Mouse (Mus musculus) midbrain, embryonic 16.5 days (tissue): ENCODE data around the gene Tusc2. TPM values are rescaled to one million over a fixed set of nuclear protein-coding genes. Genes with fewer than 3 reads are reported as not detected.

ENCODE experiments used
- ATAC-seq: fragments of 200-750 bp; cut with Nextera tagmentation; 2 replicates; pipeline ENCODE4 v1.8.0; 2017; ENCODE audit warnings: moderate TSS enrichment
- H3K27ac ChIP-seq: fragments of 300-500 bp; sonication (generic); 2 replicates; pipeline ENCODE4 v1.5.1; 2014; ENCODE audit warnings: mild to moderate bottlenecking, low read length, mixed read lengths
- H3K27me3 ChIP-seq: fragments of 300-500 bp; sonication (generic); 2 replicates; pipeline ENCODE4 v1.6.1; 2014; ENCODE audit warnings: low read depth, low read length, mixed read lengths; ENCODE audit not compliant: control insufficient read depth, insufficient read depth
- H3K36me3 ChIP-seq: fragments of 300-500 bp; sonication (generic); 2 replicates; pipeline ENCODE4 v1.6.1; 2014; ENCODE audit warnings: mild to moderate bottlenecking, low read length, moderate library complexity, mixed read lengths; ENCODE audit not compliant: control insufficient read depth, insufficient read depth
- H3K4me1 ChIP-seq: fragments of 300-500 bp; sonication (generic); 2 replicates; pipeline ENCODE4 v1.6.1; 2014; ENCODE audit warnings: mild to moderate bottlenecking, low read length, mixed read lengths; ENCODE audit not compliant: control insufficient read depth, insufficient read depth
- H3K4me2 ChIP-seq: fragments of 300-500 bp; sonication (generic); 2 replicates; pipeline ENCODE4 v1.6.1; 2014; ENCODE audit warnings: mild to moderate bottlenecking, low read length, mixed read lengths
- H3K4me3 ChIP-seq: fragments of 300-500 bp; sonication (generic); 2 replicates; pipeline ENCODE4 v1.5.1; 2014; ENCODE audit warnings: low read depth, mild to moderate bottlenecking, low read length, moderate library complexity, mixed read lengths
- H3K9ac ChIP-seq: fragments of 300-500 bp; sonication (generic); 2 replicates; pipeline ENCODE4 v1.6.1; 2014; ENCODE audit warnings: low read depth, low read length, mixed read lengths
- H3K9me3 ChIP-seq: fragments of 300-500 bp; sonication (generic); replicated peaks from 2 replicates; pipeline ENCODE4 v1.6.1; 2014; ENCODE audit warnings: mild to moderate bottlenecking, low read length, mixed read lengths; ENCODE audit not compliant: control insufficient read depth, poor library complexity, severe bottlenecking
- WGBS: fragments of 180-500 bp; shearing (Covaris S2); extraction: QIAGEN DNeasy Blood & Tissue Kit; methylation state at CpG from one replicate; pipeline ENCODE4 v1.1.7; 2014; 5-methylcytosine and 5-hydroxymethylcytosine counted together
- polyA plus RNA-seq: library from polyadenylated mRNA; unstranded; fragments of >200 nt; fragmentation: Nextera tagmentation; extraction: Ambion mirVana; gene quantifications from 2 replicates; pipeline ENCODE4 v1.2.1, GENCODE M21; 2015

The Tusc2 gene
- polyA plus RNA-seq, 1 experiment from 2014 or later, result 127 TPM

DNA sequence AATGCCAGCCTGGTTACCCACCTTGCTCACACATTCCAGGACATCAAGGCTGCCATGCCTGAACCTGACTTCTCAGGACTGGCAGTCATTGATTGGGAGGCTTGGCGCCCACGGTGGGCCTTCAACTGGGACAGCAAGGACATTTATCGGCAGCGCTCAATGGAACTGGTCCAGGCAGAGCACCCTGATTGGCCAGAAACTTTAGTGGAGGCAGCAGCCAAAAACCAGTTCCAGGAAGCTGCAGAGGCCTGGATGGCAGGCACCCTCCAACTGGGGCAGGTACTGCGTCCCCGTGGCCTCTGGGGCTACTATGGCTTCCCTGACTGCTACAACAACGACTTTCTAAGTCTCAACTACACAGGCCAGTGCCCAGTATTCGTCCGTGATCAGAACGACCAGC lies 14.8 kb downstream of the Tusc2 start:
- no peak for ATAC-seq
- H3K4me1 ChIP-seq, result peaks cover 18% of the 10 kb centered on the region
- no peaks in the 10 kb centered on the region for H3K9me3 ChIP-seq
- no peaks in the 10 kb centered on the region for H3K27me3 ChIP-seq
- 94% methylated on average over 10 of the region's 10 CpGs for WGBS
- no peak overlapping the region for H3K4me2 ChIP-seq
- no peak overlapping the region for H3K27ac ChIP-seq
- no peak overlapping the region for H3K9ac ChIP-seq
- no peak overlapping the region for H3K4me3 ChIP-seq
- peaks cover 6% of the 10 kb centered on the region; the same call in 1 of the 2 replicates for H3K36me3 ChIP-seq

DNA sequence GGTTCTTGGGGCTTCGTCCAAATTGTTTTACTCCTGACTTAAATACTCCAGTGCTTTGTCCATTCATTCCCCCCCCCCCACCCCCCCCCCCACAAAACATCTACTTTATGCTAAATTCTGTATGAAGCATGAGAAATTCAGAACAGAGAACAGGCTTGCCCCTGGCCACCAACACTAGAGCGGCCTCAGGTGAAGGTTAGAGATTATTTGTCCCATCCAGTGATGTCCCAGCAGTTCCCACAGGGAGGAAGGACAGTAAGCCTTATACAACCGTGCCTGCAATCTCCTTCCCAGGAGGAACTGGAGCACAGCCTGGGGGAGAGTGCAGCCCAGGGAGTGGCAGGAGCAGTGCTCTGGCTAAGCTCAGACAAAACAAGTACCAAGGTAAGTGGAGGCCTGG lies 15.5 kb downstream of the Tusc2 start, which contains the start of gene Naa80:
Naa80 (plus strand) TSS at position 301 of the 400 bp plus-strand sequence.
- peaks cover 8% of the 10 kb centered on the region; the same call in 1 of the 2 replicates for H3K36me3 ChIP-seq
- 83% methylated on average over 3 of the region's 3 CpGs for WGBS
- no peak within 1 kb of the TSS for H3K9ac ChIP-seq
- peaks cover 18% of the 10 kb centered on the region for H3K4me1 ChIP-seq
- ATAC-seq, result no peak
- H3K4me2 ChIP-seq, result no peak within 1 kb of the TSS
- no peak within 1 kb of the TSS for H3K27ac ChIP-seq
- no peak within 1 kb of the TSS for H3K4me3 ChIP-seq
- no peaks in the 10 kb centered on the region for H3K27me3 ChIP-seq
- no peaks in the 10 kb centered on the region for H3K9me3 ChIP-seq

DNA sequence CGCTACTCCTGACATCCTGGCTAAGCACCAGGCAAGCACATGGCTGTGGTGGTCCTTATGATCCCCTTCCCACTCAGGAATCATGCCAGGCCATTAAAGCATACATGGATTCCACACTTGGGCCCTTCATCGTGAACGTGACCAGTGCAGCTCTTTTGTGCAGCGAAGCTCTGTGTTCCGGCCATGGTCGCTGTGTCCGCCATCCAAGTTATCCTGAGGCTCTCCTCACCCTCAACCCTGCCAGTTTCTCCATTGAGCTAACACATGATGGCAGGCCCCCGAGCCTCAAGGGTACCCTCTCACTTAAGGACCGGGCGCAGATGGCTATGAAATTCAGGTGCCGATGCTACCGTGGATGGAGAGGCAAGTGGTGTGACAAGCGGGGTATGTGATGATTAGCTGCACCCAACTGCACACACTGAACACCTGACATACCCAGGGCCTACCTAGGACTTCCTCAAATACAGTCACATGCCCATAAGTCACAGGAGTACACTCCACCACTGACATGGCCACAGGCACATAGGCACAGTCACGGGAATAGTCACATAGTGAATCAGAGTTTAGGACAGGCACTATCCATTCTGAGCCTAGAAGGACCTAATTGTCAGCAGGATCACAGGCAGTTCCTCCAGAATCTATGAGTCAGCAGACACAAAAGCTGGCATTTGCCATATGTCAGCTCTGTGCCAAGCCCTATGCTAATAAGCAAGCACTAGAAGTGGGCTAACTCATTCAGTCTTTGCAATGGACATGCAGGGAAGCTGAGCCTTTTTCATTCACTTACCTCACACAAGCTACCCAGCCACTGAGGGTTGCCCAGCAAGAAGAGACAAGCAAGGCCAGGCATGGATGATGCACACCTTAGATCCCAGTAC lies 16.2 kb downstream of the Tusc2 start:
- H3K4me2 ChIP-seq, result no peak overlapping the region
- no peak overlapping the region for H3K9ac ChIP-seq
- H3K4me1 ChIP-seq, result peaks cover 18% of the 10 kb centered on the region

DNA sequence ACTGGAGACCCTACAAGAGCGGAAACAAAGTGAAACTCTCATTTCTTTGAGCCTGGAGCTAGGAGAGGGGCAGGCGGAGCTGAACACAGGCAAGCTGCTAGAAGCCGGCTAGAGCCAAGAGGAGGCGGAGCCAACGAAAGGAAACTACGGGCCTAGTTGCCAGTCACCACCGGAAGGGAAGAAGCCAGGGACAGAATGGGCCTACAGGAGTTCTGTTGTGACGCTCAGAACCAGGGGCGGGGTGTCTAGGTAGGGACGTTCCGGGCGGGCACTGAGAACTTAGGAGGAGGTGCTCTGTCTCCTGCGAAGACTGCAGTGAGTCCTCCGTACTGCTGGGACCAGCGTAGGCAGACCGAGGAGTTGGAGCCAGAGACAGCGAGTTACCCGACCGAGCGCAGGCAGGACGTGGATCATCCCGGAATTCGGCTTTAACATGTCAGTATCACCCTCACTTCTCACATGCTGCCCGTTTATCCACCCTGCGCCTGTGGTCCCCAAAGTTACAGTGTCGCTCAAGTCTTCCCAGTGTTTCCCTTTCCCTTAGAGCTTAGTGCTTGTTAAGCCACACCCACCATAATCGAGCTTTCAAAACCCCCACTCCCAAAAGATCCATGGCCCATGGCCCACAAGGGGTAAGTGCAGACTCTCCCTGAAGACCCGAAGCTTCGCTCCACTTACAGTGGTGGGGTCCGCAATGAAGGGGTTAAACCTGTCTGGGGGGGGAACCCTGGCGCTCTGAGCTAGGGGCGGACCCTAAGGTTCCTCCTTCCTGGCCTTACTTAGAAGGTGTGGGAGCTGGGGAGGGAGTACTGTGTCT lies 17.7 kb downstream of the Tusc2 start, which contains the start of gene Hyal3:
Hyal3 (plus strand) TSS at position 318 of the 817 bp plus-strand sequence.
- Histone ChIP-seq H3K4me1 (peaks cover 18% of the 10 kb centered on the region), H3K27me3 (no peaks in the 10 kb centered on the region), H3K27ac (peak within 1 kb of the TSS; percentile 84), H3K9me3 (no peaks in the 10 kb centered on the region), H3K36me3 (0 out of 2 replicates have a peak, but pooled peaks cover 4% of the 10 kb centered on the region), H3K4me2 (peak within 1 kb of the TSS; percentile 97), H3K9ac (peak within 1 kb of the TSS; percentile 75), H3K4me3 (peak within 1 kb of the TSS; percentile 47)
- WGBS, result under 1% methylated on average over 32 of the region's 32 CpGs
- ATAC-seq, result peak; percentile 79

More for the DNA sequence above, 16.2 kb downstream of the Tusc2 start:
- Histone ChIP-seq H3K36me3 (0 out of 2 replicates have a peak, but pooled peaks cover 6% of the 10 kb centered on the region), H3K27ac (no peak overlapping the region), H3K4me3 (no peak overlapping the region), H3K27me3 (no peaks in the 10 kb centered on the region), H3K9me3 (no peaks in the 10 kb centered on the region)
- 96% methylated on average over 14 of the region's 14 CpGs for WGBS
- ATAC-seq, result no peak

DNA sequence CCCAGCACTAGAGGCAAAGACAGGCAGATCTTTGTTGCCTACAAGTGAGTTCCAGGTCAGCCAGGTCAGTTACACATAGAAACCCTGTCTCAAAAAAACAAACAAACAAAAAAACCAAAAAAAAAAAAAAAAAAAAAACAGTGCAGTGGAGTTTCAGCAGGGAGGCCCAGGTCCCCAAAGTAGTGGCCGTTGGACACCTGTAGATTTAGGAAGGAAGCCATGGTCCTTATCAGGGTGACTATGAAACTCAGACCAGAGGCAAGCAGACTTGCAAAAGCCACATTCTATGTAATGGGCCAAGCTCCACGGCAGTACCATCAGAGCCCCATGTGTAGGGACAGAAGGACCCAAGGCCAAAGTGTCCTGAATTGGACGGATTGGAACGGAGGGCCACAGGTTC lies 18.5 kb downstream of the Tusc2 start:
- Histone ChIP-seq H3K4me3 (peak overlapping the region; percentile 47), H3K9me3 (no peaks in the 10 kb centered on the region), H3K27me3 (no peaks in the 10 kb centered on the region), H3K4me1 (peaks cover 18% of the 10 kb centered on the region), H3K9ac (peak overlapping the region; percentile 75), H3K4me2 (peak overlapping the region; percentile 97), H3K36me3 (0 out of 2 replicates have a peak, but pooled peaks cover 4% of the 10 kb centered on the region), H3K27ac (no peak overlapping the region)
- ATAC-seq, result no peak
- 76% methylated on average over 4 of the region's 4 CpGs for WGBS

DNA sequence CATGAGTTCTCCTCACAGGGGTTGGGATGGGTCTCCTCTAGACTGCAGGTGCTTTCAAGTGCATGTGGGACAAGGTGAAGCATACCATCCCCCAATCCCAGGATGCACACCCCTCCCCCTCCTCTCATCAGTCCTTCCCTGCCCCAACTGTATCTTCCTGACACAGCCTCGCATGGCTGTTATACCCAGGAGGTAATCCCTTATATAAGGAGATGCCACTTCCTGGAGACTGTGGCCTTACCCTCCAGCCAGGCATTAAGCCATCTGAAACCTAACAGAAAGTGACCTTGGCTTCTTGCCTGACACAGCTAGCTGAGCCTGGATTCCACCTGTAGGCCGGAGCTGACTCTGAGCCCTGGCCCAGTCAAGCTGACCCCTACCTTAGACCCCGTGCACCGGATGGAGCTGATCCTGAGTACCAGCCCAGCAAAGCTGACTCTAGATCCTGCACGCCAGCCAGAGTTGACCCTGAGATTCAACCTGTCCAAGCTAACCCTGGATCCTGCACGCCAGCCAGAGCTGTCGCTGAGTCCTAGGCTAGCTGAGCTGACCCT lies 19.5 kb downstream of the Tusc2 start:
- Histone ChIP-seq H3K36me3 (0 out of 2 replicates have a peak, but pooled peaks cover 4% of the 10 kb centered on the region), H3K4me3 (no peak overlapping the region), H3K9me3 (no peaks in the 10 kb centered on the region), H3K4me2 (no peak overlapping the region), H3K27ac (no peak overlapping the region), H3K9ac (no peak overlapping the region), H3K27me3 (no peaks in the 10 kb centered on the region), H3K4me1 (peaks cover 20% of the 10 kb centered on the region)
- WGBS, result 89% methylated on average over 7 of the region's 7 CpGs
- no peak for ATAC-seq

DNA sequence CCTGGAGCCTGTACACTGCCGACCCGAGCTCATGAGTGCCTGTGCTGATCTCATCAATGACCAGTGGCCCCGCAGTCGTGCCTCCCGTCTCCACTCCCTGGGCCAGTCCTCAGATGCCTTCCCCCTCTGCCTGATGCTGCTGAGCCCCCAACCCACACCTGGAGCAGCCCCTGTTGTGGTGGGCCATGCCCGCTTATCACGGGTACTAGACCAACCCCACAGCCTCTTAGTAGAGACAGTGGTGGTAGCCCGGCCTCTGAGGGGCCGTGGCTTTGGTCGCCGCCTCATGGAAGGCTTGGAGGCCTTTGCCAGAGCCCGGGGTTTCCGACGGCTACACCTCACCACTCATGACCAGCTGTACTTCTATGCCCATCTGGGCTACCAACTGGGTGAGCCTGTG lies 20.1 kb downstream of the Tusc2 start:
- no peak overlapping the region for H3K4me3 ChIP-seq
- H3K36me3 ChIP-seq, result 0 out of 2 replicates have a peak, but pooled peaks cover 4% of the 10 kb centered on the region
- no peaks in the 10 kb centered on the region for H3K9me3 ChIP-seq
- no peak for ATAC-seq
- H3K4me2 ChIP-seq, result no peak overlapping the region
- H3K9ac ChIP-seq, result no peak overlapping the region
- H3K4me1 ChIP-seq, result peaks cover 23% of the 10 kb centered on the region
- 92% methylated on average over 14 of the region's 14 CpGs for WGBS
- no peaks in the 10 kb centered on the region for H3K27me3 ChIP-seq
- H3K27ac ChIP-seq, result no peak overlapping the region

DNA sequence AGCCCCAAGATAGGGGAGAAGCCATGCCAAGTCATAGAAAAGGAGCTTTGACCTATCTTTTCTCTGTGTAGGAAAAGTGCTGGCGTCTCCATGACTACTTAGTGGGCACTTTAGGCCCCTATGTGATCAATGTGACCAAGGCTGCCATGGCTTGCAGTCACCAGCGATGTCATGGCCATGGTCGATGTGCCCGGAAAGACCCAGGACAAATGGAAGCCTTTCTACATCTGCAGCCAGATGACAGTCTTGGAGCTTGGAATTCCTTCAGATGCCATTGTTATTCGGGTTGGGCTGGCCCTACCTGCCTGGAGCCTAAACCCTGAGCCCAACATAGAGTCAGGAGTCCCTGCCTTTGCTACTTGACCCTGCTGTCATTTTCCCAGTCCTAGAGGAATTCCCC lies 23.4 kb downstream of the Tusc2 start:
- H3K4me3 ChIP-seq, result no peak overlapping the region
- ATAC-seq, result no peak
- no peaks in the 10 kb centered on the region for H3K9me3 ChIP-seq
- H3K4me1 ChIP-seq, result peaks cover 19% of the 10 kb centered on the region
- no peak overlapping the region for H3K4me2 ChIP-seq
- H3K27me3 ChIP-seq, result no peaks in the 10 kb centered on the region
- peaks cover 14% of the 10 kb centered on the region for H3K36me3 ChIP-seq
- no peak overlapping the region for H3K27ac ChIP-seq
- no peak overlapping the region for H3K9ac ChIP-seq
- 96% methylated on average over 5 of the region's 5 CpGs for WGBS
